Mouse (Mus musculus) CH12F3 (cell line): ENCODE measurements around the gene D030056L22Rik.
"Not testable (repeated sequence)": the region's sequence is repeated elsewhere in the genome, so short reads cannot be mapped to it uniquely, and the experiment has no call there.

Experiments
- in situ Hi-C: fragments of 300-500 bp; cut with MboI; formaldehyde crosslinking; loops from 2 replicates; pipeline ENCODE4 v1.14.3; 2020; ENCODE audit warnings: low sequenced_read_pairs

Gene D030056L22Rik

DNA sequence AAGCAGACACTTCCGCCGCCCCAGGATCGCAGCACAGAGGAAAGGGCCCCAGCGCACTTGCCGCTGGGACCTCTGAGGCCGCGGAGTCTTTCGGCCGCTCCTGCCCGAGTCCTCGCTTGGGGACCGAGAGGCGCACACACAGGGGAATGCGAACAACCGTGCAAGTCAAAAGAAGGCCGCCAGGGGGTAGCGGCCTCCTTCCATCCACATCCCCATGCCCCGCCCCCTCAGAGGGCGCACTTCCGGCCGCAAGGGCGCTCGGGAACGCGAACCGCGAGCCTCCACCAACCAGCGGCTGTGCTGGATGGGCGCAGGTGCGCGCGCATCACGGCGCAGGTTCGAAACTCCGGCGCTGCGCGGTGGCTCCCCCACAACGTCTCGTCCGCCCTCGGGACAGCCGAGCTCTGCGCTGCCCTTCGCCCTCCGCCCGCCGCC, at the start of gene D030056L22Rik:
Gene D030056L22Rik, plus strand, starts transcription at position 328 of the 435 bp plus-strand sequence.
- in situ Hi-C loops: no loop called here

DNA sequence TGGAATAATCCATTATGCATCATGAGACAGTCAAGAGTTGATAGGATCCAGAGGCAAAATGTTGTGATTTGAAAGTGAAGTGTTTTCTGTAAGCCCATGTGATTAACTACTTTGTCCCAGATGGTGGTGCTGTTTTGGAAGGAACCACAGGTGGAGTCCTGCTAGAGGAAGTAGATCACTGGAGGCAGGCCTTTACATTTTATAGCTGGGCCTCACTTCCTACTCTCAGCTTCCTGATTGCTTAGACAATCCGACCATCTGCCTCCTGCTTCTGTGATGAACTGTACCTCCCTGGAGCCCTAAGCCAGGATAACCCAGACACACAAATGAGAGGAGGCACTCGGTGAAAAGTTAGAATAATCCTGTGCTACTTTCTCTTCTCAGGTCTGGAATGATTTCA, 49.1 kb upstream of the D030056L22Rik start:
- in situ Hi-C loops: no loop called here

DNA sequence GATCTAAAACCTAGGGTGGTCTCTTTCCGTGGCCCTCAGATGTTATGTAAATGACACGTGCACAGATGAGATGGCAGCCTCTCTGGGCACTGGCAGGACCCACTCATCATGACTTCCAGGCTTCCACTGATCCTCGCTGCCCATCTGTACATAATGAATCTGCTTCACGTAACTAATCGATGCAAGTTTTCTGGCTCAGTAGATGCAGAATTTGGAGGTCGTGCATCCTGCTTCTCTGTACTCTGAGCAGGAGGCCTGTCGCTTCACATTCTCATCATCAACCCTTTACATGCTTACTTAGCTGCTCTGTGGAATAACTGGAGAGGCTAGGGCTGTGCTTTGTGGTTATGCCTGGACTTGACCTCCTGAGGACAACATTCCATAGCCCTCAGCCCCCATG, 46.0 kb upstream of the D030056L22Rik start:
- in situ Hi-C loops: no loop called here

DNA sequence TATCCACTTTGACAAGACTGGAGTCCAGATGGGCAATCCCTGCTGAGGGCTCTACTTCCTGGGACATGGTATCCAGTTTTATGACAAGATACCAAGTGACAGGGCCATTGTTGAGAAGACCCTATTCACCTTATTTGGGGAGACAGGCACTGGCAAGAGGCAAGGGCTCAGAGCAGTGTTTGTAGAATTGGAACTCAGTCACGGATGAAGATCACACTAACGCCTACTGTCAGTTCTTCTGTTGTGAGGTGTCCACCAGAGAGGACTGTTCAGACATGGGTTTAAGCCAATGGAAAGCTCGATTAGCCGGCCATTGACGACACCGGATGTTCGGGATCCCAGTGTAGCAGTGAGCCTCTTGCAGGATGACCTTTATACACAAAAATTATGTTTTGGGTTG, 43.4 kb upstream of the D030056L22Rik start:
- in situ Hi-C loops: no loop called here

DNA sequence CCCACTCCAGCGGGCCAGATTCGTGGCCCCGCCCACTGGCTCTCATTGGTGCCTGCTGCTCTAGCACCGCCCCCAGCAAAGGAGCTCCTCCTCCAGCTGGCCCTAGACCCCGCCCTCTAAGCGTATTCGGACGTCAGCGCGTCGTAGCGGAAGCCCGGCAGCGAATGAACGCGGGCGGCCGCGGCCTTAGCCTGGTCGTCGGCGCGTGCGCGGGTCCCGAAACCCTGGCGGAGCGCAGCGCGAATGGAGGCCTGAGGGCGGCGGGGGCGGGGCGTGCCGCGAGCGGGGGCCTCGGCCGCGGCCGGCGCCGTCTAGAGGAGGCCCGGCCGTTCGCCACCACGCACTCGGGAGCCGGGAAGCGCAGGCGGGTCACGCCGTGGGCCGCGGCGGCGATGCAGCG, 42.4 kb upstream of the D030056L22Rik start, which contains the start of gene Carnmt1:
Gene Carnmt1, plus strand, starts transcription at position 157 of the 400 bp plus-strand sequence.
- in situ Hi-C loops: no loop called here

DNA sequence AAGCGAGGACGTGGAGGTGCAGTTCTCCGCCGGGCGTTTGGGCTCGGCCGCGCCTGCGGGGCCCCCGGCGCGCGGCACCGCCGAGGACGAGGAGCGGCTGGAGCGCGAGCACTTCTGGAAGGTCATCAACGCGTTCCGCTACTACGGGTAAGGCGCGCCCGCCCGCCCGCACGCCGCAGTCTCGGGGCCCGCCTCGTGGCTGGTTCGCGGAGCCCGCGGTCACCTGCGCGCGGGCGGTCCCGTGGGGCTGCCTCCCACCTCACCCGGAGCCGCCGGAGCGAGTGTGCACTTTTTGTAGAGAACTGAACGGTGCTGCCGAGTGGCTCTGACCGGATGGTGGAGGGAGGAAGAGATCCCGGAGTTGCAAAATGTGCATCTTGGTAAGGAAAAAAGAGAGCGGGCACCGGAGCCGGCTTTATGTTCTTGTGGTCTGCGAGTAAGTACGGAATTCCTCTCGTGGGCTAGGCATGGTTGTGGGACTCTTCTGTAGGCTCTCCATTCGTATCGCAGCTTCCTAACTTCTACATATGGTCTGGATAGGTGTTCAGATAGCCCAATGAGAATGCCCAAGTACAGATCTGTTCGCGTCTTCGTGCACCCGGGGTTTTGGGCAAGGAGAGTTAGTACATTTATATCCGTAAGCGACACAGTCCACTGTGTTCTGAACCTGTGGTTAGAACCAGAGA, 41.8 kb upstream of the D030056L22Rik start:
- in situ Hi-C loops: no loop called here

DNA sequence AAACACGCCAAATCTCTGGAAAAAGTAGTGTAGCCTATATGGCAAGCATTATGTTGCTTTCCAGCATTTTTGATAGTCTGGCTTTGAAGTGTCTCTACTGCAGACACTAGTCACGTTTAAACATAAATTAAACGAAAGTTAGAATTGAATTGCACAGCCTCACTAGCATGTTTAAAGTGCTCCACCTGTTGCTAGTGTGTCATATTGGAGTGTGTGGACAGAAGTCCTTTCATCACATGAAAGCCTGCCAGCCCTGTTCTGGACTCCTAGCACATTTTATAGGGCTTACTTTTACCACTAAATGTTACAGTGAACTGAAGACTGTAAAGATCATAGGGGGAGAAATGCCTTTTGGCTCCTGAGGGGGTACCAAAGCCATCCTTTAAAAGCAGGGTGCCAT, 40.5 kb upstream of the D030056L22Rik start:
- in situ Hi-C loops: no loop called here

DNA sequence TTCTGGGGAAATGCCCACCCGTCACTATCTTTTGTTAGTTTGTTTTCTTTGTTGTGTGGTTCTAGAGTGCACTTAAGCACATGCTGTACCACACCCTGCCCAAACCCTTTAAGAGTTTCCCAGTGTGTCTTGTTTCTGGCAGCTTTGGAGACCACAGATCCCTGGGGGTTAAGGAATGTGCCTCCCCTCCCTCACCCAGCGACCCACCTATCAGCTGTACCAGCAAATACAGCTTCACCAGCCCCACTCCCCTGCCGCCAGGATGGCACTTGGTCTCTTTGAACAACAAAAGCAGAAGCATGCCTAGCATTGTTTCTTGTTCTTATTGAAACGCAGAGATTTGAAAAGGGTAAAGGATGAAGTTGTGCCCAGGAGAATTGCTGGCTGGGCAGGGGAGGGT, 39.9 kb upstream of the D030056L22Rik start:
- in situ Hi-C loops: no loop called here

DNA sequence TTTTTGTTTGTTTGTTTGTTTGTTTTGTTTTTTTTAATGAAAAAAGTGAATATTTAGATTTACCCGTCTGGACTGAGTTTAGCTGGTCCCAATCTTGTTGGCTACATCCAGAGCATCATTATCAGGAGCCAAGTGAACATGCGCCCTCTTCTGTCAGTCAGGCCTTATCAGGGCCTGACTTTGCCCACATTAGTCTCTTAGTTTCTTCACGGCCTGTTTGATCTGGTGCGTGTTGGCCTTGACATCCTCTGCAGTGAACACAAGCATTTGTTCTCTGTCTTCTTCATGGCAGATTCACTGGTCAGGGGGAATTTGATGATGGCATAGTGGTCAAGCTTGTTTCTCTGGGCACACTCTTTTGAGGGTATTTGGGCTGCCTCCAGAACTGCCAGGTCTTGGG, 30.9 kb upstream of the D030056L22Rik start:
- in situ Hi-C loops: no loop called here

DNA sequence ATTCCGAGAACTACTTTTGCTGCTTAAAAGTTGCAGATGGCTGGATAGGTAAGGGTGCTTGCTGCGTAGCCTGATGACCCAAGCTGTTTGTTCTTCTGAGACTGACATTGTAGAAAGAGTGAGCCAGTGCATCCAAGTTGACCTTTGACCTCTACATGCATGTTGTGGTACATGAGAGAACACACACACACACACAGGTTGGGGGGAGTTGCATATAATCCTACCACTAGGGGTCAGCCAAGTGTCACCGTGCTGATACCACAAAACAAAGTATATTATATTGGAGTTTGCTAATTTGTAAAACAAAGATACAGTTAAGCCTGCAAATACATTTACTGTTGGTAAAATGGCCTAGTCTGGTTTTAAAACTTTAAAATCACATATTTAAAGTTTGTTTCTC, 25.4 kb upstream of the D030056L22Rik start:
- in situ Hi-C loops: no loop called here

DNA sequence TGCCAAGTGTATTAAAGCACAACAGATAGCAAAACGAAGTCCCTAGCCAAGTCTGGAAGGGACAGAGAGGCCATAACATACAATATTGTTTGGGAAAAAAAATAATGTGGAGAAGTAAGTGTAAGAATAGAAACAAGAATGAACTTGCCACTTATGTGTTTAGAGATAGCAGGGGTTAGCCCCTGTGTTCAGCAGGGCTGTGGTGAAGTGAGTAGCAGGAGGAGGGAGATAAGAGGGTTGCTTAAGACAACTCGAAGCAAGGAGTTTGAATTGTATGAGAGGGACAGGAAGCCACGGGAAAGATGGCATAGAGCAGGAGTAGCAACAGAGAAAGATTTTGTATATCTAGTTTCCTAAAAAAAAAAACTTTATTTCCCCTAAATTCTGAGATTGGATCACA, 20.8 kb upstream of the D030056L22Rik start:
- in situ Hi-C loops: no loop called here

DNA sequence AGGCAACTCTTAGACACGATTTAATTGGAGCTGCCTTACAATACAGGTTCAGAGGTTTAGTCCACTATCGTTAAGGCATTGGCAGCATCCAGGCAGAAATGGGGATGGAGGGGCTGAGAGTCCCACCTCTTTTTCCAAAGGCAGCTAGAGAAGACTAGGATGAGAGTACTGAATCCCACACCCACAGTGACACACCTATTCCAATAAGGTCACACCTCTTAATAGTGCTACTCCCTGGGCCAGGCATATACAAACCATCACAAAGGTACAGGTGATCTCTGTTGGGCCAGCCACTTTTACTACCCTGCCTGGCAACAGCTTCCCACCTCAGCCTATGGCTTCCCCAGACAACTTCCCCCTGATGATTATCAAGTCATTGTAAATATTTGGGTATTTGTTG, 20.2 kb upstream of the D030056L22Rik start:
- in situ Hi-C loops: no loop called here

DNA sequence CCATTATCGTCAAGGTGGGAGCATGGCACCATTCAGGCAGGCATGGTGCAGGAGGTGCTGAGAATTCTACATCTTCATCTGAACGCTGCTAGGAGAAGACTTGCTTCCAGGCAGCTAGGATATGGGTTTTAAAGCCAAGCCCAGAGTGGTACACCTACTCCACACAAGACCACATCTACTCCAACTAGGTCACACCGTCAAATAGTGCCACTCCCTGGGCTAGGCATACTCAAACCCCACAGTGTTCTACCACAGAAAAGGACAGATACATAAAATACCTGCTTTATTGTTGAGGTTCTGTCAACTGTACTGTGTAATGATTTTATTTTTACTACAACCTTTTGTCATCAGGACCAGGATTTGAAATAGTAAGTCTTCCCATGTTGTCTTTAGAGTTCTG, 17.9 kb upstream of the D030056L22Rik start:
- in situ Hi-C loops: no loop called here

DNA sequence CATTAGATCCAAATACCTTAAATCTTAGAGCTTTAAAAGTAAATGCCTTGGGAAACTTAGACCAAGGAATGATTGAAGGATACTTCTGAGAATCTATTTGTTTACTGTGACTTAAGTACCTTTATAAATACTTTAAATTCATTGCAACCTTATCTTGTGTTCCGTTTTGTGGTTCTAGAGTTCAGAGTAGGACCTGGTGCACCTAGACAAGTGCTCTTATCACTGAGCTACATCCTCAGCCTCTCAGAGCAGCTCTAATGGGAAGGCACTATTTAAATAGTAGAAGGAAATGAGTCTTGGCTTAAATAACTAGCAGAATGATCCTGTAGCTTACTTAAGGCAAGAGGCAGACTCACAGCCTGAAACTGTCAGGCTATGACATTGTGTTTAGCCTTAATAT, 17.4 kb upstream of the D030056L22Rik start:
- in situ Hi-C loops: no loop called here

DNA sequence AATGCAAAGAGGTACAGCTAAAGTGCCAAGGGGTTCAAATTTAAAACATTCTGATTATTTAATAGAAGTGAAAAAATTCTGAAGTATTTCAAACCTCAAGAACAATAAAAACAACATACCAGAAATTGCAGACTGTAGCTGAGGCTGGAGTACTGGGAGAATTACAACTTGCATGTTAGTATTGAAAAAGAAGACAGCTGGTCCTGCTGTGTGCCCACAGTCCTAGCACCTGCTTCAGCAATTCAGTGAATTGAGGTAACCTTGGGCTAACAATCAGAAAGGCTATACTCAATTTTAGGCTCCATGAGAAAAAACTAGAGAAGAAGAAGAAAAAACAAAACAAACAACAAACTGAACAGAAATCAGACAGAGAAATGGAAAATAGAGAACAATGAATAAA, 4.9 kb upstream of the D030056L22Rik start:
- in situ Hi-C loops: no loop called here

DNA sequence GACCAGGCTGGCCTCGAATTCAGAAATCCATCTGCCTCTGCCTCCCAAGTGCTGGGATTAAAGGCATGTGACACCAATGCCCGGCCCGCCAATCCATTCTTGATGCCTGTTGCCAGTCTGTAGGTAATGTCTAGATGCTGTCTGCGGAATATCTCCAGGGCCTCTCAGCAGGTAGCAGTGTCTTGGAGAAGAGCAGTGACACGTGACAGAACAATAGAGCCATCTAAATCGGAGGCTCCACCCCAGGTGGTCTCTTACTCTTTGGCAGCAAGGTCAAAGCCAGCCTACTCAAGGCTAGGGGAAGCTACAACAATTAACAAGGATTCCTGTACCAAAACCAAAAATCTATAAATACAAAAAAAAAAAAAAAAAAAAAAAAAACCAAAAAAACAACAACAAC, 2.1 kb upstream of the D030056L22Rik start:
- in situ Hi-C loops: no loop called here

DNA sequence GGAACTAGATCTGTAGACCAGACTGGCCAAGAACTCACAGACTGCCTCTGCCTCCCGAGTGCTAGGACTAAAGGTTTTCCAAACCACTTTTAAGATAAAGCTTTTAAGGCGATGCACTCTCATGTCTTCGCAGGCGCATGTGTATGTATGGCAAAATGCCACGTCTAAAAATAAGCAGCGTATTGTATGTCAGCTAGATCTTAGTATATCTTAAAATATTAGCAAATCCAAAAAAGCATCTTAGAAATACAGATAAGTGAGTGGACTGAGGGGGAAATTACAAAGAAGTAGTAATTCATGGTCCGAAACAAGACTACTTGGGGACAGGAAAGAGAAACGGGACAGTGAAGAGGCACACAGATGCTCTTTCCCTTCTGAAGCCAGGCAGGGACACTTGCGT, 1.4 kb upstream of the D030056L22Rik start:
- in situ Hi-C loops: no loop called here

DNA sequence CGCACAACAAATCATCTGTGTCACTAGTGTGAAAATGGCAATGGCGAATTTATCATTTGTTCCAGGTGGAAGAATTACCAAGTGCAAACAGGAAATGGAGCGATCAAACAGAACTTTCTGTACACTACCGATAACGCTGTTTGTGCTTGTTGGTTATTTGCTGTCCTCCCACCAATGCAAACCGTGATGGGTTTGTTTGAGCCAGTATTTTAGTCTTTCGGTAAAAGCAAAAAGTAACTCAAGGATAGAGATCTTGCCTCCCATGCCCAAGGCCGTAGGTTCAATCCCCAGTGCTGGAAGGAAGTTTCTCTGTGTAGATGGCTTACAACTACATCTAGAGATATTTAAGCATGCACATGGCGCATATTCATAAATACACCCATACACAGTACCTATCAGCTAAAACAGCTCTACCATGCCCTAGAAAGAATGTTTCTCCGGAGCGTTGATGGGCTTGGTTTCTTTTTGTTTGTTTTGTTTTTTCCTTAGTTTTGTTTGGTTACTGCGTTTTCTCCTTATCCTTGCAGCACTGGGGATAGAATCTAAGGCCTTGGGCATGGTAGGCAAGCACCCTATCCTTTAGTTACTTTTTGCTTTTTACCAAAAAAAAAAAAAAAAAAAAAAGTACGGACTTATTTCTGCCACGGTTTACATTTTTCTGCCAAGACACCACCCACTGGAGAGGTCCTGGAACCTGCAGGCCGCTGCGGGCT, 684 bp upstream of the D030056L22Rik start:
- in situ Hi-C loops: no loop called here

DNA sequence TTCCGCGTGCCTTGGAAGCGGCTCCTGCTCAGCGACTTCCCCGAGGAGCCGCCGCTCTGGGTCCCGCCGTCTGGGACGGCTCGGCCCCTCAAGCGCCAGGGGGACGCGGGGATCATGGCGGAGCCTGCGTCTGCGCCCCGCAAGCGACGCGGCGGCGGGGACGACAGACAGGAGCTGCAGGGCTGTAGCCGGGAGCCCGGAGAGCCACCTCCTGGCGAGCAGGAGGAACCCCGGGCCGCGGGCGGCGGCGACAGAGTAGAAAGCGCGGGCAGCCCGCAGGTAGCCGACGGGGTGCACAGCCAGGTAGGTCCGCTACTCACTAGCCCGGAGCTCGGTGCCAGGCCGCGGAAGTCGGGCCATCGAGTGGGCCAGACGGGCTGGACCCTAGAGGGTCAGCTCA, 364 bp downstream of the D030056L22Rik start:
- in situ Hi-C loops: not testable (repeated sequence)

DNA sequence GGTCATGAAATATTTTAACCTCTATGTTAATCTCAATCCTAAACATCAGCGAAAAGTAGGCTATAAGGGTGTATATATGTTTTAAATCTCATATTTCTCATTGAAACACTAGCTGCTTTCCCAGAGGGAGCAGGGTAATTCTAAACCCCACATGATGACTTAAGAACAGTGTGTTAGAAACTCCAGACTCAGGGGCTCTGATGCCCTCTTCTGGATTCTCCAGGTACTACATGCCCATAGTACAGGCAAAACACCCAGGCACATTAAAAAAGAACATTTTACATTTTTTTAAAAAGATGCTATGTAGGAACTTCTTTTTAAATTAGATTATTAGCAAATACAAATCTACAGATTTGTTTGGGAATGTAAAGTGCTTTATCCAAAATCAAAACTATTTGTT, 3.4 kb downstream of the D030056L22Rik start:
- in situ Hi-C loops: no loop called here

DNA sequence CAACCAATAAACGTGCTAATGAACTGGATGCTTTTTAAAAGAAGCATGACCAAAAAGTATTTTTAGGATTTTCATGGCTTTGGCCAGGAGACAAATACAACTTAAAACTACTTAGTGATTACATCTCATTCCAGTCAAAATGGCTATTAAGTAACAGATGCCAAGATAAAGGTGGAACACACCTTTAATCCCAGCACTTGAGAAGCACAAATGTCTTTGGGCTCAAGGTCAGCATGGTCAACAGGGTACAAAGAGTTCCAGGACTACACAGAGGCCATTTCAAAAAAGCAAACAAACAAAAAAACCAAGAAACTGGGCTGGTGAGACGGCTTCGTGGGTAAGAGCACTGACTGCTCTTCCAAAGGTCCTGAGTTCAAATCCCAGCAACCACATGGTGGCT, 7.3 kb downstream of the D030056L22Rik start:
- in situ Hi-C loops: no loop called here

DNA sequence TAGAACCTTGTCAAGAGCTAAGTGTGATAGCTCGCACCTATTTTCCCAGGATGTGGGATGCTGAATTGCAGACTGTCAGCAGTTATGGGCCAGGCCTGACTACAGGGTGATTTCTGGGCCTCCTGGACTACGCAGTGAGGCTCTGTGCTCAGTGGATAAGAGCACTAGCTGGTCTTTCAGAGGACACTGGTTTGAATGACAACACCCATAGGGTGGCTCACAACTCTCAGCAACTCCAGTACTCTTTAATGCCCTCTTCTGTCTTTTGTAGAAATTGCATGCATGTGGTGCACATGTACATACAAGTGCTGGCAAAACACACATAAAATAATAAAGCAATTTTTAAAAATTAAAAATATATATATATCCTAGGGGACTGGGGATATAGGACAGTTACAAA, 12.2 kb downstream of the D030056L22Rik start:
- in situ Hi-C loops: no loop called here

DNA sequence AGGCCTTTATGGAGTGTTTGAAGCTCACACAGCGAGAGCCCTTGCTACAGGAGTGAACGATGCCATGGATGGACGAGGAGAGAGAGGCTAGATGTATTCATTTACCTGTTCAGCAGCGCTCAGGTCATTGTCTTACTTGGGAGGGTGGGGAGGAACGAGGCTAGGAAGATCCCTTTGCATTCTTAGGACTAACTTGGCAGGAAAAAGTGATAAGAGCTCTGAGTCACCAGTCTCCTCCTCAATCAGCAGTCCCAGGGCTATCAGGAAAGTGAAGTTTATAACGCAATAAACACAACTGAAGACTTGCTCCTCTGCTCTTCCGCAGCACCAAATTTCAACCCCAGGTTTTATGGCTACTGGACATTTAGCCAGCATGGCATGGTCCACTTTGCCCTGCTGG, 17.3 kb downstream of the D030056L22Rik start:
- in situ Hi-C loops: no loop called here
